Mouse (Mus musculus) midbrain, postnatal 0 days (tissue): ENCODE measurements around the gene Wnt7b. TPM values are rescaled to one million over a fixed set of nuclear protein-coding genes. Genes with fewer than 3 reads are reported as not detected.

Experiments used
- ATAC-seq: fragments of 200-750 bp; cut with Nextera tagmentation; 2 replicates; pipeline ENCODE4 v1.8.0; 2017; ENCODE audit warnings: moderate number of reproducible peaks, mild to moderate bottlenecking, moderate TSS enrichment, moderate library complexity; ENCODE audit not compliant: low FRiP score
- DNase-seq: peaks from one replicate; pipeline ENCODE4 v3.0.0-alpha.2; 2015; ENCODE audit warnings: low spot score
- H3K27ac ChIP-seq: fragments of 300-500 bp; sonication (generic); 2 replicates; pipeline ENCODE4 v1.5.1; 2014; ENCODE audit warnings: low read depth, mild to moderate bottlenecking, low read length, mixed read lengths
- H3K27me3 ChIP-seq: fragments of 300-500 bp; sonication (generic); 2 replicates; pipeline ENCODE4 v1.6.1; 2014; ENCODE audit warnings: low read length, control low read depth, mixed read lengths; ENCODE audit not compliant: insufficient read depth
- H3K36me3 ChIP-seq: fragments of 300-500 bp; sonication (generic); 2 replicates; pipeline ENCODE4 v1.6.1; 2014; ENCODE audit warnings: low read length, control low read depth, mixed read lengths; ENCODE audit not compliant: insufficient read depth
- H3K4me1 ChIP-seq: fragments of 300-500 bp; sonication (generic); 2 replicates; pipeline ENCODE4 v1.6.1; 2014; ENCODE audit warnings: mild to moderate bottlenecking, control low read depth, antibody characterized with exemption, low read length, mixed read lengths; ENCODE audit not compliant: insufficient read depth
- H3K4me2 ChIP-seq: fragments of 300-500 bp; sonication (generic); 2 replicates; pipeline ENCODE4 v1.6.1; 2014; ENCODE audit warnings: low read depth, mild to moderate bottlenecking, low read length, mixed read lengths; ENCODE audit not compliant: poor library complexity, severe bottlenecking
- H3K4me3 ChIP-seq: fragments of 300-500 bp; sonication (generic); 2 replicates; pipeline ENCODE4 v1.5.1; 2014; ENCODE audit warnings: low read depth, mild to moderate bottlenecking, low read length, moderate library complexity
- H3K9ac ChIP-seq: fragments of 300-500 bp; sonication (generic); replicated peaks from 2 replicates; pipeline ENCODE4 v1.6.1; 2014; ENCODE audit warnings: mild to moderate bottlenecking, low read length, moderate library complexity, mixed read lengths; ENCODE audit not compliant: poor library complexity, severe bottlenecking
- H3K9me3 ChIP-seq: fragments of 300-500 bp; sonication (generic); 2 replicates; pipeline ENCODE4 v1.6.1; 2016; ENCODE audit warnings: low read length, control low read depth
- CTCF ChIP-seq: IDR thresholded peaks from 2 replicates; pipeline ENCODE4 v1.5.1; 2016; ENCODE audit warnings: antibody characterized with exemption, mild to moderate bottlenecking
- WGBS: fragments of 180-500 bp; shearing (Covaris S2); extraction: QIAGEN DNeasy Blood & Tissue Kit; methylation state at CpG from one replicate; pipeline ENCODE4 v1.1.7; 2014; 5-methylcytosine and 5-hydroxymethylcytosine counted together
- polyA plus RNA-seq: library from polyadenylated mRNA; unstranded; fragments of >200 nt; fragmentation: Nextera tagmentation; extraction: Ambion mirVana; gene quantifications from 2 replicates; pipeline ENCODE4 v1.2.1, GENCODE M21; 2015
- total RNA-seq: library from RNA; depleted of rRNA; stranded (reverse); fragments of >200 nt; gene quantifications from 2 replicates; pipeline ENCODE4 v1.2.3, GENCODE M21; 2014

Wnt7b gene
- total and polyA plus RNA-seq, 2 experiments from 2014 or later, result 19.5 to 34.3 TPM

- H3K27ac ChIP-seq, result no peak overlapping the region
- H3K4me2 ChIP-seq, result no peak overlapping the region
- DNase-seq (peak; percentile 73), ATAC-seq (no peak)
- no peak overlapping the region for H3K4me3 ChIP-seq
- 65% methylated on average over 10 of the region's 10 CpGs for WGBS
- no peak for TF ChIP-seq CTCF
- no peaks in the 10 kb centered on the region for H3K36me3 ChIP-seq
- H3K27me3 ChIP-seq, result no peaks in the 10 kb centered on the region
- no peak overlapping the region for H3K9ac ChIP-seq
- no peaks in the 10 kb centered on the region for H3K9me3 ChIP-seq
- no peaks in the 10 kb centered on the region for H3K4me1 ChIP-seq
These were observed 26.5 kb downstream of the Wnt7b start for GRCm38 (mm10) chr15:85555799-85556198.

- no peaks in the 10 kb centered on the region for H3K4me1 ChIP-seq
- no peaks in the 10 kb centered on the region for H3K9me3 ChIP-seq
- WGBS, result 80% methylated on average over 11 of the region's 11 CpGs
- H3K27me3 ChIP-seq, result no peaks in the 10 kb centered on the region
- no peak overlapping the region for H3K4me2 ChIP-seq
- no peak overlapping the region for H3K9ac ChIP-seq
- H3K4me3 ChIP-seq, result no peak overlapping the region
- ATAC-seq (no peak), DNase-seq (no peak)
- H3K27ac ChIP-seq, result no peak overlapping the region
- H3K36me3 ChIP-seq, result no peaks in the 10 kb centered on the region
- TF ChIP-seq CTCF, result no peak
These were observed 28.9 kb downstream of the Wnt7b start for GRCm38 (mm10) chr15:85553421-85553820.

- no peak for ATAC-seq
- DNase-seq, result no peak
- WGBS, result 86% methylated on average over 4 of the region's 4 CpGs
- Histone ChIP-seq H3K27me3 (no peaks in the 10 kb centered on the region), H3K4me3 (no peak overlapping the region), H3K4me1 (no peaks in the 10 kb centered on the region), H3K4me2 (no peak overlapping the region), H3K9me3 (no peaks in the 10 kb centered on the region), H3K9ac (no peak overlapping the region), H3K36me3 (no peaks in the 10 kb centered on the region), H3K27ac (no peak overlapping the region)
- TF ChIP-seq CTCF, result no peak
These were observed 35.8 kb downstream of the Wnt7b start for GRCm38 (mm10) chr15:85546500-85546899.

GRCm38 (mm10) chr15:85545369-85545768 lies 36.9 kb downstream of the Wnt7b start:
- no peak overlapping the region for H3K4me2 ChIP-seq
- no peaks in the 10 kb centered on the region for H3K9me3 ChIP-seq
- no peak for DNase-seq
- no peaks in the 10 kb centered on the region for H3K36me3 ChIP-seq
- no peaks in the 10 kb centered on the region for H3K4me1 ChIP-seq
- ATAC-seq, result no peak
- no peak overlapping the region for H3K4me3 ChIP-seq
- H3K27me3 ChIP-seq, result no peaks in the 10 kb centered on the region
- H3K9ac ChIP-seq, result no peak overlapping the region
- no peak for TF ChIP-seq CTCF
- H3K27ac ChIP-seq, result no peak overlapping the region
- 86% methylated on average over 5 of the region's 5 CpGs for WGBS

- Histone ChIP-seq H3K27me3 (no peaks in the 10 kb centered on the region), H3K4me2 (no peak overlapping the region), H3K27ac (no peak overlapping the region), H3K9ac (no peak overlapping the region), H3K4me3 (no peak overlapping the region), H3K4me1 (no peaks in the 10 kb centered on the region), H3K36me3 (no peaks in the 10 kb centered on the region), H3K9me3 (no peaks in the 10 kb centered on the region)
- WGBS, result 73% methylated on average over 11 of the region's 11 CpGs
- no peak for TF ChIP-seq CTCF
- ATAC-seq (no peak), DNase-seq (peak; percentile 24)
These were observed 44.1 kb downstream of the Wnt7b start for GRCm38 (mm10) chr15:85538170-85538569.

- H3K4me1 ChIP-seq, result no peaks in the 10 kb centered on the region
- no peak for TF ChIP-seq CTCF
- no peak overlapping the region for H3K4me3 ChIP-seq
- ATAC-seq (no peak), DNase-seq (no peak)
- H3K9ac ChIP-seq, result no peak overlapping the region
- H3K4me2 ChIP-seq, result no peak overlapping the region
- H3K27ac ChIP-seq, result no peak overlapping the region
- no peaks in the 10 kb centered on the region; the same call in 1 of the 2 replicates for H3K36me3 ChIP-seq
- H3K27me3 ChIP-seq, result no peaks in the 10 kb centered on the region
- H3K9me3 ChIP-seq, result no peaks in the 10 kb centered on the region
- WGBS, result 85% methylated on average over 25 of the region's 25 CpGs
These were observed 45.1 kb downstream of the Wnt7b start for GRCm38 (mm10) chr15:85537151-85537550.
